Mouse (Mus musculus) cortical plate, adult 2 months (tissue): Measurements from ENCODE around the gene Acap3. TPM values are rescaled to one million over a fixed set of nuclear protein-coding genes. Genes with fewer than 3 reads are reported as not detected.
A peak's percentile ranks its signal among the peaks of the same experiment; 100 is the strongest.

Experiments
- H3K27ac ChIP-seq: fragments of 200-500 bp; 2 replicates; pipeline ENCODE4 v1.5.1; 2012; ENCODE audit warnings: low read length, control low read depth, inconsistent platforms; ENCODE audit not compliant: insufficient read depth
- H3K4me1 ChIP-seq: fragments of 200-500 bp; 2 replicates; pipeline ENCODE4 v1.6.1; 2011; ENCODE audit warnings: low read length; ENCODE audit not compliant: control insufficient read depth, insufficient read depth
- H3K4me3 ChIP-seq: fragments of 200-500 bp; 2 replicates; pipeline ENCODE4 v1.5.1; 2011; ENCODE audit warnings: mild to moderate bottlenecking, low read length, control low read depth; ENCODE audit not compliant: insufficient read depth
- CTCF ChIP-seq: fragments of 200-500 bp; IDR thresholded peaks from 2 replicates; pipeline ENCODE4 v1.5.1; 2011; ENCODE audit warnings: mild to moderate bottlenecking, control low read depth, low read length; ENCODE audit not compliant: insufficient read depth; ENCODE audit errors: extremely low read depth
- POLR2A ChIP-seq: fragments of 200-500 bp; IDR thresholded peaks from 2 replicates; pipeline ENCODE4 v1.6.1; 2011; ENCODE audit warnings: mild to moderate bottlenecking, low read length, control low read depth; ENCODE audit not compliant: insufficient read depth; ENCODE audit errors: extremely low read depth
- polyA plus RNA-seq: library from polyadenylated mRNA; depleted of rRNA; stranded (reverse); fragments of >200 nt; gene quantifications from 2 replicates; pipeline ENCODE4 v1.2.3, GENCODE M21; 2012

Gene Acap3
- polyA plus RNA-seq, 1 experiment: 136 TPM

DNA sequence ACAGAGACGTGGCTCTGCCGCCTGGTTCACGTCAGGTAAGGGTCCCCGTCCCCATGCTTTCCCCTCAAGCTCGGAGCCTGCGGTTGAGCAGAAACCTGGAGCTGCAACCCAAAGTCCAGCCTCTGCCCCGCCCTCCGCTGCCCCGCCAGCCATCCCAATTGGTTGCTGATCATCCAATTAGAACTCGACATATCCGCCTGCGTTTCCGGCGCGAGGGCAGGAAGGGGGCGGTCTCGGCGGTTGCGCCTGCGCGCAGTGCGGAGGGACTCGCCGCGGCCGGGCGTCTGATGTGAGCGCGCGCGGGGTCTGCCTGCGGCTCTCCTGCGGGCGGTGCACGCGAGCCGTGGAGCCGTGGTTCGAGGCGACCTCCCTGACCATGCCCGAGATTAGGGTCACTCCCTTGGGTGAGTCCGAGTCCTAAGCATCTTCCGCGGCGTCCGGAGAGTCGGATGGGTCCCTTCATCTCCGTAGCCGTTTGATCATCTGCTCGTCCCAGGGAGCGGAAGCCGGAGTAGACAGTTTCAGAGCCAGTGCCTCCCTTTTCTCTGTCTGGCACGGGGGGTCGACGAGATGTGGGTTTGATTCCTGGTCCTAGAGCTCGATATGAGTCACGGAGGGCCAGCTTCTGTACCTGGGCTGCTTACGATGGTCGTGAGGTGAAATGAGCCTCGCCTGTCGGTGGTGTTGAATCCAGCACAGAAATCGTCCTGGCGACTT lies 22.1 kb upstream of the Acap3 start, which contains the start of the genes Cptp and Ints11:
Gene Cptp (minus strand): TSS at position 124 of the 717 bp plus-strand sequence.
Gene Ints11 (plus strand): TSS at position 230 of the 717 bp plus-strand sequence.
- TF ChIP-seq CTCF (no peak), POLR2A (peak; percentile 72)
- Histone ChIP-seq H3K27ac (no peak within 1 kb of the TSS), H3K4me3 (peak within 1 kb of the TSS; percentile 96), H3K4me1 (peaks cover 2% of the 10 kb centered on the region; the same call in 1 of the 2 replicates)

DNA sequence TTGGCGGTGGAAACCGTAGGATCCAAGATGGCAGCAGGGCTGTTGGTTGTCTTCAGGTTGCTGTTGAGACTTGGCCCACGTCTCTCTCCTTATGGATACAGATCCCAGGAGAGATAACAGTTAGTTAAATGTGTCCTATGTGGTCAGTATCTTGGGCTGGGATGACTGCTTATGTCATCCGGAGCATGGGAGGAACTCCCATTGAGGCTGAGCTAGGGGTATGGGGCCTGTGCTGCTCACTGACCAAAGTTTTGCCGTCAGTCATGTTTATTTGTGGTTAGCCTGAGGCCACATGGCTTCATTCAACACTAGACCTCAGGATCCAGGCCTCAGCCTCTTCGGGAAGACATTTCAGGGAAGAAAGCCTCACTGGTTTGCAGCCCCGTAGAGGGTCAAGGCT lies 20.2 kb upstream of the Acap3 start:
- Histone ChIP-seq H3K4me1 (peaks cover 2% of the 10 kb centered on the region; the same call in 1 of the 2 replicates), H3K4me3 (no peak overlapping the region), H3K27ac (no peak overlapping the region)
- no peak for TF ChIP-seq CTCF
- TF ChIP-seq POLR2A: no peak

DNA sequence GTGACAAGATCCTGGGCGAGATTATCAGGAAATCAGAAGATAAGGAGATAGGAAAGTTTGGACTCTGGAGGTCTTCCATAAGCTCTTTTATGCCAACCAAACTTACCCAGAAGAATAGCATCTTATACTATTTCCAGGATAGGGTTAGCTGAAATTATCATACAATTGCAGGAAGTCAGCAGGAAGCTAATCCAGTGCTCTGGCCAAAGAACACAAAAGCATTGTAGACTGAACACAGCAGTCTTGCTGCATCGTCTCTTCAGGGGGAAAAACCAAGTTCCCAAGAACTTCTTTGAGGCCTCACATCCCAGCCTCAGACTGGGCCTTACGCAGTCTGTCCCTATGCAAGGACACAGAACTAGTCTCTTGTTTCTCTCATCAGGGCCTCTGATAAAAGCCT lies 8.0 kb upstream of the Acap3 start:
- Histone ChIP-seq H3K4me1 (no peaks in the 10 kb centered on the region), H3K4me3 (no peak overlapping the region), H3K27ac (peak overlapping the region; percentile 10; the same call in 1 of the 2 replicates)
- no peak for TF ChIP-seq POLR2A

GRCm38 (mm10) chr4:155886330-155886729 lies 5.3 kb upstream of the Acap3 start:
- no peak overlapping the region for H3K4me3 ChIP-seq
- H3K4me1 ChIP-seq: no peaks in the 10 kb centered on the region
- H3K27ac ChIP-seq: no peak overlapping the region
- no peak for TF ChIP-seq CTCF
- no peak for TF ChIP-seq POLR2A

- TF ChIP-seq CTCF: no peak
- TF ChIP-seq POLR2A: no peak
- Histone ChIP-seq H3K4me3 (no peak overlapping the region), H3K27ac (no peak overlapping the region), H3K4me1 (no peaks in the 10 kb centered on the region)
Measured at GRCm38 (mm10) chr4:155887674-155888073, 3.9 kb upstream of the Acap3 start.

DNA sequence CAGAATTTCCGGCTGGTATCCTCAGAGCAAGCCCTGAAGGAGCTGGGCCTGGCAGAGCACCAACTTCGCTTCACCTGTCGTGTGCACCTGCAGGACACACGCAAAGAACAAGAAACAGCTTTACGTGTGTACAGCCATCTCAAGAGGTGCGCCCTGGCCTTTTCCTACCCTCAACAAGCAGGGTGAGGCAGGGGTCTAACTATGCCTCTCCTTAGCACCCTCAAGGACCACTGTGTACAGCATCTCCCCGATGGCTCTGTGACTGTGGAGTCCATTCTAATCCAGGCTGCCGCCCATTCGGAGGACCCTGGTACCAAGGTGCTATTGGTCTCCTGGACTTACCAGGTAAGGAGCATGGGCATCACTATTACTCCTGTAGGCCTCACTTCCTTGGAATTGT lies 3.4 kb upstream of the Acap3 start:
- no peak for TF ChIP-seq POLR2A
- TF ChIP-seq CTCF: no peak

GRCm38 (mm10) chr4:155889316-155889715 lies 2.3 kb upstream of the Acap3 start:
- Histone ChIP-seq H3K4me1 (peaks cover 6% of the 10 kb centered on the region), H3K27ac (no peak overlapping the region), H3K4me3 (no peak overlapping the region)
- TF ChIP-seq CTCF (no peak), POLR2A (no peak)

More for the DNA sequence above, 3.4 kb upstream of the Acap3 start:
- H3K27ac ChIP-seq: no peak overlapping the region
- H3K4me1 ChIP-seq: peaks cover under 1% of the 10 kb centered on the region
- H3K4me3 ChIP-seq: no peak overlapping the region

DNA sequence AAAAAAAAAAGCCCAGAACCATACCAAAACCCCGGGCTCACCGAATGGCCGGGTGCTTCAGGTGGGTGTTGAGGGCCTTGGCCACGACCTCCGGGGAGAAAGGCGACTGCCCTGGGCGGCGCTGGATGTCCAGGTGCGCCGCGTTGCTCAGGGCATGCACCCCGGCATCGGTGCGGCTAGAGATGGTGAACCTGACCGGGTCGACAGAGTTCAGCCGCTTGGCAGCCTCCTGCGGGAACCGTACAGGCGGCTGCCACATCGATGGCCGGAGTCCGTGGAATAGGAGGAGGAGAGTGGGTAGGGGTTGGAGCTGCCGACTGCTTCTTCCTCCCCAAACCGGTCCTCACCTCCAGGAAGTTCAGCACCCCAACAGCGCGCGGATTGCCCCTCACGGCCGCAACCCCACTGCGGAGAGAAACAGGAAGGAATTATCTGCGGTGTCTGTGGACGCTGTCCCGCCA lies 581 bp upstream of the Acap3 start:
- TF ChIP-seq POLR2A: no peak
- Histone ChIP-seq H3K27ac (0 out of 2 replicates have a peak overlapping the region, but pooled peaks have one; percentile 7), H3K4me3 (peak overlapping the region; percentile 99), H3K4me1 (peaks cover 8% of the 10 kb centered on the region)

GRCm38 (mm10) chr4:155892017-155892416 lies 395 bp downstream of the Acap3 start:
- Histone ChIP-seq H3K4me3 (peak overlapping the region; percentile 99), H3K4me1 (peaks cover 8% of the 10 kb centered on the region), H3K27ac (peak overlapping the region; percentile 100)
- TF ChIP-seq CTCF: no peak
- peak; percentile 52 for TF ChIP-seq POLR2A

DNA sequence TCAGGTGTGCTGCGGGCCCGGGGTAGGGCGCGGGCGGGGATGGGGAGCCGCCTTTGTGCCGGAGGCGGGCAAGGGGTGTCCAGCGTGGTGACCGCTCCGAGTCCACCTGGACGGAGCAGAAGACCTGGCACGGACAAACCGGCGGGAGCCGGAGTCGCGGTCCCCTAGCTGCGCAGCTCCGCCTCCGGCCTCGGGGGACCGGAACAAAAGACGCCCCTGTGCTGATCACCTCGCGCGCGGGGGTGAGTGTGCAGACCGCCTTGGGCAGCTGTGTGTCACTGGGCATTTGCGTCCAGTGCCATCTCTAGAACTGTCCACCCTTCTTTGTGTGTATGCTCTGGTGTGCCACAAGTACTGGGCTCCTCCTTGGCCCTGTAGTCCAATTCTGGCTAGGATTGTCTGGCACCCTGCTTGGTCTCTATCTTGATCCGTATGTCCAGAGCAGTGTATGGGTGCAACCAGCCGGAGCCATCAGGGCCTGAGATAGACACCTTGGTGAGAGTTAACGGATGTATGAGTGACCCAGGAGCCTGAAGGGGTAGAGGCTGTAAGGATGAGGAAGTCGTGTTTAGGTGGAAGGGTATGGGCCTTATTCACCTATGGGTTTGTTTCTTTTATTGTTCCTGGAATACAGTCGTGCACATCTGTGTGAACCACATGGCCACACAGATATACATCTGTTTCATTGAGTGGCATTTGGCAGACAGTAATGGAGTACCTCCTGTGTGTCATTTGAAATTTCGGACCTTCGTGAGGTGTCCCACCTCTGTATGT lies 1.0 kb downstream of the Acap3 start:
- H3K27ac ChIP-seq: peak overlapping the region; percentile 95
- peaks cover 8% of the 10 kb centered on the region for H3K4me1 ChIP-seq
- peak overlapping the region; percentile 99 for H3K4me3 ChIP-seq
- TF ChIP-seq CTCF (no peak), POLR2A (no peak)
